Mouse (Mus musculus) kidney, embryonic 14.5 days (tissue): ENCODE results near the gene Gatad1. TPM values are rescaled to one million over a fixed set of nuclear protein-coding genes. Genes with fewer than 3 reads are reported as not detected.
A peak's percentile ranks its signal among the peaks of the same experiment; 100 is the strongest.
"Not testable (repeated sequence)": the region's sequence is repeated elsewhere in the genome, so short reads cannot be mapped to it uniquely, and the experiment has no call there.

ENCODE experiments used
- ATAC-seq: fragments of 200-750 bp; cut with Nextera tagmentation; 2 replicates; pipeline ENCODE4 v1.8.0; 2017; ENCODE audit warnings: moderate number of reproducible peaks, mild to moderate bottlenecking, moderate TSS enrichment, moderate library complexity; ENCODE audit not compliant: low FRiP score, low TSS enrichment
- H3K27ac ChIP-seq: fragments of 300-500 bp; sonication (generic); 2 replicates; pipeline ENCODE4 v1.5.1; 2014; ENCODE audit warnings: low read depth, mild to moderate bottlenecking, low read length, moderate library complexity, mixed read lengths
- H3K27me3 ChIP-seq: fragments of 300-500 bp; sonication (generic); 2 replicates; pipeline ENCODE4 v1.6.1; 2014; ENCODE audit warnings: mild to moderate bottlenecking, low read length; ENCODE audit not compliant: control insufficient read depth, insufficient read depth
- H3K36me3 ChIP-seq: fragments of 300-500 bp; sonication (generic); 2 replicates; pipeline ENCODE4 v1.6.1; 2014; ENCODE audit warnings: low read length, mixed read lengths; ENCODE audit not compliant: control insufficient read depth, insufficient read depth
- H3K4me1 ChIP-seq: fragments of 300-500 bp; sonication (generic); 2 replicates; pipeline ENCODE4 v1.6.1; 2014; ENCODE audit warnings: low read length, mixed read lengths; ENCODE audit not compliant: control insufficient read depth, insufficient read depth
- H3K4me2 ChIP-seq: fragments of 300-500 bp; sonication (generic); replicated peaks from 2 replicates; pipeline ENCODE4 v1.6.1; 2014; ENCODE audit warnings: low read depth, mild to moderate bottlenecking, low read length
- H3K4me3 ChIP-seq: fragments of 300-500 bp; sonication (generic); 2 replicates; pipeline ENCODE4 v1.5.1; 2014; ENCODE audit warnings: mild to moderate bottlenecking, low read length
- H3K9ac ChIP-seq: fragments of 300-500 bp; sonication (generic); 2 replicates; pipeline ENCODE4 v1.6.1; 2014; ENCODE audit warnings: low read depth, mild to moderate bottlenecking, low read length, moderate library complexity
- H3K9me3 ChIP-seq: fragments of 300-500 bp; sonication (generic); 2 replicates; pipeline ENCODE4 v1.6.1; 2016; ENCODE audit warnings: low read length; ENCODE audit not compliant: control insufficient read depth
- WGBS: fragments of 180-500 bp; shearing (Covaris S2); extraction: QIAGEN DNeasy Blood & Tissue Kit; methylation state at CpG from one replicate; pipeline ENCODE4 v1.1.7; 2014; 5-methylcytosine and 5-hydroxymethylcytosine counted together
- polyA plus RNA-seq: library from polyadenylated mRNA; unstranded; fragments of >200 nt; fragmentation: Nextera tagmentation; extraction: Ambion mirVana; gene quantifications from 2 replicates; pipeline ENCODE4 v1.2.1, GENCODE M21; 2014

Gatad1 gene
- polyA plus RNA-seq, 1 experiment from 2014 or later = 82.7 TPM

GRCm38 (mm10) chr5:3630055-3630454, 26.9 kb downstream of the Gatad1 start:
- no peak overlapping the region for H3K27ac ChIP-seq
- H3K9ac ChIP-seq = no peak overlapping the region
- peaks cover 8% of the 10 kb centered on the region; the same call in 1 of the 2 replicates for H3K36me3 ChIP-seq
- no peak for ATAC-seq
- no peak overlapping the region for H3K4me2 ChIP-seq
- H3K4me3 ChIP-seq = no peak overlapping the region
- no peaks in the 10 kb centered on the region for H3K9me3 ChIP-seq
- no peaks in the 10 kb centered on the region for H3K4me1 ChIP-seq
- no peaks in the 10 kb centered on the region for H3K27me3 ChIP-seq
- WGBS = 83% methylated on average over 5 of the region's 5 CpGs

DNA sequence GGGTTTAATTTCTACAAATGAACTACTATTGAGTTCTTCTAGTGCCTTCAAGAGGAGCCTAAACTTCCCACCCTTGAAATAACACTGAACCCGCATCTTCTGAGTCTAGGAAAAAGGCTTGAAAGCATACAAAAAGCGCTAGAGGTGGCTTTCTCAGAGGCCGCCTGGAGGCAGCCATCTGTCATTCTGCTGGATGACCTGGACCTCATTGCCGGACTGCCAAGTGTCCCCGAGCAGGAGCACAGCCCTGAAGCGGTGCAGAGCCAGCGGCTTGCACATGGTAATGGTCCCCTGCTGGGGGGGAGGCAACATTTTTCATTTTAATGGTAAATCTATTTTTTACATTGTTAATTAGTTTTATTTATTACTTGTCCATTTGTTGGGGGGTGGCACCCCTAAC, 36.5 kb downstream of the Gatad1 start:
- Histone ChIP-seq H3K27me3 (no peaks in the 10 kb centered on the region), H3K36me3 (peaks cover 25% of the 10 kb centered on the region), H3K9me3 (no peaks in the 10 kb centered on the region), H3K4me1 (no peaks in the 10 kb centered on the region), H3K27ac (no peak overlapping the region), H3K9ac (no peak overlapping the region), H3K4me2 (no peak overlapping the region), H3K4me3 (no peak overlapping the region)
- 92% methylated on average over 7 of the region's 7 CpGs for WGBS
- no peak for ATAC-seq

GRCm38 (mm10) chr5:3611835-3612234, 45.1 kb downstream of the Gatad1 start:
- ATAC-seq, H3K9me3 ChIP-seq, H3K9ac ChIP-seq, H3K4me3 ChIP-seq, H3K4me2 ChIP-seq, H3K27ac ChIP-seq, H3K27me3 ChIP-seq, H3K4me1 ChIP-seq: not testable (repeated sequence)
- H3K36me3 ChIP-seq = peaks cover 17% of the 10 kb centered on the region
- WGBS = 88% methylated on average over 2 of the region's 2 CpGs

DNA sequence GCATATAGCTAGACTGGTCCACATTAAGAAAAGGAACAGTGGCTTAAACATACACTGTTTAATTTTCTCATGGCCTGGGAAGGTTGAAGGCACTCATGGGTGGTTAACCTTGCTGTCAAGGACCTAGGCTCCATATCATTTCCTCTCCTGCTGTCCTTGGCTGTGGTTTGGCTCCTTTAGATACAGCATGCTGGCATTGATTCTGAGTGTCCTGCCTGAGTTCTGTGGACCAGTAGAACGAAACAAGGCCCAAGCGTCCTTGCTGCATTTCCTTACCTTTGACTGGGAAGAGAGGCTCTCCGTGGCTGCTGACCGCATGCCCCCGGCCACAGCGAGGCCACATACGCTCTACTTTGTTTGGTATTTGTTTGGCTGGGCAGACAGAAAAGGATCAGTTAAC, 47.7 kb downstream of the Gatad1 start:
- Histone ChIP-seq H3K9ac (no peak overlapping the region), H3K9me3 (no peaks in the 10 kb centered on the region), H3K4me1 (no peaks in the 10 kb centered on the region), H3K27ac (no peak overlapping the region), H3K4me3 (no peak overlapping the region), H3K4me2 (no peak overlapping the region), H3K27me3 (no peaks in the 10 kb centered on the region), H3K36me3 (peaks cover 34% of the 10 kb centered on the region)
- WGBS = 95% methylated on average over 7 of the region's 7 CpGs
- no peak for ATAC-seq

DNA sequence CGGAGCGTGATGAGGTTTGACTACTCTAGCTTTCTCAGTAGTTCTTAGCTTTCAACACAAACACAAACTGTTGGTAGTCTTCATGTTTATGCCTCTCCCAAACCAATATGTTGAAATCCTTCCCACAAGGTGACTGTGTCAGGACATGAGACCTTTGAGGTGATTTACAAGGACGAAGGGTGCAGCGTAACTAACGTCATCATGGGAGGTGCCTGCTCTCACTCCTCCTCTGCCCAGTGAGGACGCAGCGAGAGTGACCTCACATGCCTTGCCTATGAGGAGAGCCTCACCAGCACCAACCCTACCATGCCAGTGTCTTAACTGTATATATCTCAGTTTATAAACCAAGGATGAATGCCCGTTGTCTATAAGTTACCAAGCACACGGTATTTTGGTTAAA, 49.9 kb downstream of the Gatad1 start:
- no peak for ATAC-seq
- H3K4me2 ChIP-seq = no peak overlapping the region
- 94% methylated on average over 9 of the region's 9 CpGs for WGBS

DNA sequence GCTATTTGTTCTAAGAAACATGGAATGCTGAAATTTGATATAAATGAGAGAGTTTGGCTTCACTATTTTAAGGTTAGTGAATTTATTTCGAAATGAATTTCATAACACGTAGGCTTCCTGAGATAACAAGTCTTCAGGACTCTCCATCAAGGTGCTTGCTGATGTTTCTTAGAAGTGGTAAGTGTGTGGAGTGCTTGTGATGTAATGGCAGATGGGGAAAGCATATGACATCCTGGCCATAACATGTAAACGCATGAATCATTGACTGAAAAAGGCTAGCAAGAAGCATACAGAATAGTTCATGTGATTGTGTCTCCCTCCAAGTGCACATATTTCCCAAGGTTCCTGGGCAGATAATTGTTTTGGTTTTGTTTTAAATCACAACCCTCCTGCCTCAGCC, 56.2 kb downstream of the Gatad1 start:
- H3K4me3 ChIP-seq = no peak overlapping the region
- no peaks in the 10 kb centered on the region for H3K27me3 ChIP-seq
- H3K9me3 ChIP-seq = no peaks in the 10 kb centered on the region
- no peaks in the 10 kb centered on the region for H3K4me1 ChIP-seq
- peaks cover 12% of the 10 kb centered on the region for H3K36me3 ChIP-seq
- WGBS = 95% methylated on average over 3 of the region's 3 CpGs
- no peak overlapping the region for H3K27ac ChIP-seq
- no peak overlapping the region for H3K9ac ChIP-seq
- no peak overlapping the region for H3K4me2 ChIP-seq
- no peak for ATAC-seq

More for the DNA sequence above, 49.9 kb downstream of the Gatad1 start:
- Histone ChIP-seq H3K27me3 (no peaks in the 10 kb centered on the region), H3K36me3 (peaks cover 35% of the 10 kb centered on the region), H3K4me3 (no peak overlapping the region), H3K4me1 (no peaks in the 10 kb centered on the region), H3K27ac (no peak overlapping the region), H3K9ac (no peak overlapping the region), H3K9me3 (no peaks in the 10 kb centered on the region)

- 84% methylated on average over 1 of the region's 1 CpGs for WGBS
- peaks cover 7% of the 10 kb centered on the region; the same call in 1 of the 2 replicates for H3K36me3 ChIP-seq
- no peak for ATAC-seq
These were observed 56.7 kb downstream of the Gatad1 start for GRCm38 (mm10) chr5:3600298-3600697.

GRCm38 (mm10) chr5:3598766-3599165, 58.2 kb downstream of the Gatad1 start:
- H3K4me2 ChIP-seq = no peak overlapping the region
- no peak overlapping the region for H3K4me3 ChIP-seq
- no peak overlapping the region for H3K27ac ChIP-seq
- H3K4me1 ChIP-seq = peaks cover 8% of the 10 kb centered on the region
- H3K36me3 ChIP-seq = no peaks in the 10 kb centered on the region
- no peaks in the 10 kb centered on the region for H3K27me3 ChIP-seq
- no peaks in the 10 kb centered on the region for H3K9me3 ChIP-seq
- 79% methylated on average over 5 of the region's 5 CpGs for WGBS
- no peak overlapping the region for H3K9ac ChIP-seq
- no peak for ATAC-seq

More at GRCm38 (mm10) chr5:3600298-3600697, 56.7 kb downstream of the Gatad1 start:
- no peak overlapping the region for H3K27ac ChIP-seq
- H3K4me1 ChIP-seq = 0 out of 2 replicates have a peak, but pooled peaks cover under 1% of the 10 kb centered on the region
- H3K9me3 ChIP-seq = no peaks in the 10 kb centered on the region
- no peaks in the 10 kb centered on the region for H3K27me3 ChIP-seq
- no peak overlapping the region for H3K9ac ChIP-seq
- H3K4me3 ChIP-seq = no peak overlapping the region
- no peak overlapping the region for H3K4me2 ChIP-seq

GRCm38 (mm10) chr5:3597171-3597570, 59.8 kb downstream of the Gatad1 start:
- Histone ChIP-seq H3K36me3 (no peaks in the 10 kb centered on the region; the same call in 1 of the 2 replicates), H3K4me3 (peak overlapping the region; percentile 87), H3K4me2 (peak overlapping the region; percentile 61), H3K27me3 (no peaks in the 10 kb centered on the region), H3K9me3 (no peaks in the 10 kb centered on the region), H3K9ac (no peak overlapping the region; the same call in 1 of the 2 replicates), H3K27ac (no peak overlapping the region), H3K4me1 (peaks cover 8% of the 10 kb centered on the region)
- no peak for ATAC-seq
